Mouse (Mus musculus) E14TG2a.4 (cell line): Measurements from ENCODE around the gene Vmp1.

Experiments
- CTCF ChIP-seq: conservative IDR thresholded peaks from 2 replicates; pipeline ENCODE4 v1.5.1; 2014; ENCODE audit warnings: low read length
- NANOG ChIP-seq: IDR thresholded peaks from 2 replicates; pipeline ENCODE4 v1.6.1; 2014; ENCODE audit warnings: borderline replicate concordance, low read length, mixed read lengths

DNA sequence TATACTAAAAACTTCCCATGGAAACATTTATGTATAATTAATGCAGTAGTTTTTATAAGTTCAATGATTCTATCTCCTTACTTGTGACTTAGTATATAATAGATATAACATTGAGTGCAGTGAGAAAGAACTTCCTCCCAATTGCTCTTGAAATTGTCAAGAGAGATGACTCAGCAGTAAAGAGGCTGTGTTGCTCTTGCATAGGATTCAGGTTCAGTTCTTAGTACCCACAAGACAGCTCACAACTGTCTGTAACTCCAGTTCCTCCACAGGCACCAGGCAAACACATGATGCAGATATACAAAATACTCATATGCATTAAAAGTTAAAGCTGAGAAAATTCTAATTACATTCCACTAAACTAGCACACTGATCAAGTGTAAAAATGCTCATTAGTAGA lies 25.8 kb downstream of the Vmp1 start:
- no peak for TF ChIP-seq CTCF
- no peak for TF ChIP-seq NANOG
